Mouse (Mus musculus): Measurements from ENCODE around the gene Rev1.

- no peak for TF ChIP-seq CHD2 (IDR thresholded peaks at IDR 0.05; ENCODE audit: low read depth, low read length)
- no peak for TF ChIP-seq ZNF384 (IDR thresholded peaks at IDR 0.05; ENCODE audit: low read depth, low read length)
These were observed 42.3 kb upstream of the Rev1 start for GRCm38 (mm10) chr1:38171874-38172273.

Data from ES-E14 (cell line).